Mouse (Mus musculus): Measurements from ENCODE around the gene Kirrel. TPM values are rescaled to one million over a fixed set of nuclear protein-coding genes. Genes with fewer than 3 reads are reported as not detected.

Gene Kirrel
- polyA plus RNA-seq, 1 experiment from 2014 or later, result 4.5 TPM

GRCm38 (mm10) chr3:87097969-87098946 is 76.3 kb downstream of the Kirrel start:
- DNase-seq (ENCODE audit: low spot score) (no peak), ATAC-seq (ENCODE audit: low FRiP score, low TSS enrichment) (no peak; the same call in 1 of the 2 replicates)
- Histone ChIP-seq H3K4me3 (ENCODE audit: low read depth, low read length) (no peak overlapping the region), H3K4me1 (replicated peaks; ENCODE audit: control insufficient read depth, insufficient read depth) (no peaks in the 10 kb centered on the region), H3K4me2 (replicated peaks; ENCODE audit: low read depth) (no peak overlapping the region), H3K27me3 (ENCODE audit: control insufficient read depth, insufficient read depth, low read length) (no peaks in the 10 kb centered on the region), H3K9me3 (ENCODE audit: control insufficient read depth, low read length) (no peaks in the 10 kb centered on the region), H3K9ac (ENCODE audit: low read length) (no peak overlapping the region), H3K36me3 (ENCODE audit: control insufficient read depth, insufficient read depth, low read length) (no peaks in the 10 kb centered on the region), H3K27ac (replicated peaks) (no peak overlapping the region)
- TF ChIP-seq CTCF (IDR thresholded peaks at IDR 0.05; ENCODE audit: low read depth), result no peak
- TF ChIP-seq EP300 (optimal IDR thresholded peaks at IDR 0.05), result no peak
- 80% methylated on average over 19 of the region's 19 CpGs for WGBS

GRCm38 (mm10) chr3:87097205-87097604 is 77.3 kb downstream of the Kirrel start:
- WGBS, result 91% methylated on average over 9 of the region's 9 CpGs
- no peaks in the 10 kb centered on the region for H3K4me1 ChIP-seq (replicated peaks; ENCODE audit: control insufficient read depth, insufficient read depth)
- H3K36me3 ChIP-seq (ENCODE audit: control insufficient read depth, insufficient read depth, low read length), result no peaks in the 10 kb centered on the region
- ATAC-seq (ENCODE audit: low FRiP score, low TSS enrichment) (no peak), DNase-seq (ENCODE audit: low spot score) (no peak)
- no peak overlapping the region for H3K9ac ChIP-seq (ENCODE audit: low read length)
- H3K27me3 ChIP-seq (ENCODE audit: control insufficient read depth, insufficient read depth, low read length), result no peaks in the 10 kb centered on the region
- no peak overlapping the region for H3K4me3 ChIP-seq (ENCODE audit: low read depth, low read length)
- no peak overlapping the region for H3K27ac ChIP-seq (replicated peaks)
- TF ChIP-seq EP300 (optimal IDR thresholded peaks at IDR 0.05) (no peak), CTCF (IDR thresholded peaks at IDR 0.05; ENCODE audit: low read depth) (no peak)
- H3K4me2 ChIP-seq (replicated peaks; ENCODE audit: low read depth), result no peak overlapping the region
- H3K9me3 ChIP-seq (ENCODE audit: control insufficient read depth, low read length), result no peaks in the 10 kb centered on the region

GRCm38 (mm10) chr3:87093718-87094117 is 80.8 kb downstream of the Kirrel start:
- TF ChIP-seq CTCF (IDR thresholded peaks at IDR 0.05; ENCODE audit: low read depth) (no peak), EP300 (optimal IDR thresholded peaks at IDR 0.05) (no peak)
- DNase-seq (ENCODE audit: low spot score), result no peak
- ATAC-seq (ENCODE audit: low FRiP score, low TSS enrichment), result no peak
- no peaks in the 10 kb centered on the region for H3K27me3 ChIP-seq (ENCODE audit: control insufficient read depth, insufficient read depth, low read length)
- no peak overlapping the region for H3K4me2 ChIP-seq (replicated peaks; ENCODE audit: low read depth)
- H3K4me3 ChIP-seq (ENCODE audit: low read depth, low read length), result no peak overlapping the region
- WGBS, result 68% methylated on average over 6 of the region's 6 CpGs
- no peaks in the 10 kb centered on the region for H3K9me3 ChIP-seq (ENCODE audit: control insufficient read depth, low read length)
- H3K9ac ChIP-seq (ENCODE audit: low read length), result no peak overlapping the region
- H3K4me1 ChIP-seq (replicated peaks; ENCODE audit: control insufficient read depth, insufficient read depth), result no peaks in the 10 kb centered on the region
- H3K36me3 ChIP-seq (ENCODE audit: control insufficient read depth, insufficient read depth, low read length), result no peaks in the 10 kb centered on the region
- no peak overlapping the region for H3K27ac ChIP-seq (replicated peaks)

- no peak overlapping the region for H3K4me2 ChIP-seq (replicated peaks; ENCODE audit: low read depth)
- H3K9ac ChIP-seq (ENCODE audit: low read length), result no peak overlapping the region
- H3K4me1 ChIP-seq (replicated peaks; ENCODE audit: control insufficient read depth, insufficient read depth), result no peaks in the 10 kb centered on the region
- DNase-seq (ENCODE audit: low spot score) (peak; percentile 52), ATAC-seq (ENCODE audit: low FRiP score, low TSS enrichment) (peak; percentile 57)
- TF ChIP-seq EP300 (optimal IDR thresholded peaks at IDR 0.05) (no peak), CTCF (IDR thresholded peaks at IDR 0.05; ENCODE audit: low read depth) (peak; percentile 99)
- H3K36me3 ChIP-seq (ENCODE audit: control insufficient read depth, insufficient read depth, low read length), result no peaks in the 10 kb centered on the region
- H3K9me3 ChIP-seq (ENCODE audit: control insufficient read depth, low read length), result no peaks in the 10 kb centered on the region
- H3K27ac ChIP-seq (replicated peaks), result no peak overlapping the region
- H3K4me3 ChIP-seq (ENCODE audit: low read depth, low read length), result no peak overlapping the region
- H3K27me3 ChIP-seq (ENCODE audit: control insufficient read depth, insufficient read depth, low read length), result no peaks in the 10 kb centered on the region
- WGBS, result 75% methylated on average over 13 of the region's 13 CpGs
Measured at GRCm38 (mm10) chr3:87089694-87090565, 84.6 kb downstream of the Kirrel start.

GRCm38 (mm10) chr3:87087146-87087545 is 87.4 kb downstream of the Kirrel start:
- peaks cover 12% of the 10 kb centered on the region; the same call in 1 of the 2 replicates for H3K36me3 ChIP-seq (ENCODE audit: control insufficient read depth, insufficient read depth, low read length)
- TF ChIP-seq CTCF (IDR thresholded peaks at IDR 0.05; ENCODE audit: low read depth), result no peak
- no peak for TF ChIP-seq EP300 (optimal IDR thresholded peaks at IDR 0.05)

More at GRCm38 (mm10) chr3:87087146-87087545, 87.4 kb downstream of the Kirrel start:
- Histone ChIP-seq H3K27ac (replicated peaks) (no peak overlapping the region), H3K27me3 (ENCODE audit: control insufficient read depth, insufficient read depth, low read length) (no peaks in the 10 kb centered on the region), H3K9ac (ENCODE audit: low read length) (no peak overlapping the region), H3K9me3 (ENCODE audit: control insufficient read depth, low read length) (no peaks in the 10 kb centered on the region), H3K4me3 (ENCODE audit: low read depth, low read length) (no peak overlapping the region), H3K4me2 (replicated peaks; ENCODE audit: low read depth) (no peak overlapping the region), H3K4me1 (replicated peaks; ENCODE audit: control insufficient read depth, insufficient read depth) (no peaks in the 10 kb centered on the region)
- no peak for DNase-seq (ENCODE audit: low spot score)
- no peak for ATAC-seq (ENCODE audit: low FRiP score, low TSS enrichment)
- WGBS, result 46% methylated on average over 7 of the region's 7 CpGs

Measured in stomach, postnatal 0 days (tissue).